Mouse (Mus musculus): Measurements from ENCODE around the gene Chst4. TPM values are rescaled to one million over a fixed set of nuclear protein-coding genes. Genes with fewer than 3 reads are reported as not detected.
"Not testable (repeated sequence)": the region's sequence is repeated elsewhere in the genome, so short reads cannot be mapped to it uniquely, and the experiment has no call there.

Gene Chst4
- total RNA-seq (2017), result not detected in 3 replicates

DNA sequence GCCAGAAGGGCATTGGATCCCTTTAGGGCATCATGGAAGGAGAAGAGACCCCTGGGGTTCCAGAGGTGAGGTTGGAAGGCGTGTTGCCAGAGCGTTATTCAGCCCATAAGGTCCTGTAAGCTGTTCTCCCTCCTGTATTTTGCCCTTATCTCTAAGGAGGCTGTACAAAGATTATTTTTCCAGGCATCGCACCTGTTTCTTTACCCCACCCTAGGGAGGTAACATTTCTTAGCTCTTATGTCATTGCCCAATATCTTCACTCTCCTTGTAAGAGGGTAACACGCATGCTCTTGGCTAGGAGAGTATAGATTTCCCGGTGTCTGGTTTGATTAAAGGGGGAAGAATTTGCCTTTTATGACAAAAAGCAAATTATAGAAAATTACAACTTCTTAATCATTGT lies at the start of gene Chst4:
TSS of gene Chst4 (minus strand) at position 82 of the 400 bp plus-strand sequence.
- no peak for ATAC-seq (replicated peaks; ENCODE audit: insufficient number of reproducible peaks, low FRiP score, low TSS enrichment, poor library complexity, severe bottlenecking)

GRCm38 (mm10) chr8:110082416-110083105 lies 43.0 kb upstream of the Chst4 start:
- ATAC-seq (replicated peaks; ENCODE audit: insufficient number of reproducible peaks, low FRiP score, low TSS enrichment, poor library complexity, severe bottlenecking), result no peak

GRCm38 (mm10) chr8:110079282-110080221 lies 40.0 kb upstream of the Chst4 start, which contains the start of gene Zfp612:
Gene Zfp612, plus strand, starts transcription at chr8:110079746.
- ATAC-seq (replicated peaks; ENCODE audit: insufficient number of reproducible peaks, low FRiP score, low TSS enrichment, poor library complexity, severe bottlenecking), result no peak

- ATAC-seq (replicated peaks; ENCODE audit: insufficient number of reproducible peaks, low FRiP score, low TSS enrichment, poor library complexity, severe bottlenecking), result no peak
Measured at GRCm38 (mm10) chr8:110074496-110074895, 35.0 kb upstream of the Chst4 start.

DNA sequence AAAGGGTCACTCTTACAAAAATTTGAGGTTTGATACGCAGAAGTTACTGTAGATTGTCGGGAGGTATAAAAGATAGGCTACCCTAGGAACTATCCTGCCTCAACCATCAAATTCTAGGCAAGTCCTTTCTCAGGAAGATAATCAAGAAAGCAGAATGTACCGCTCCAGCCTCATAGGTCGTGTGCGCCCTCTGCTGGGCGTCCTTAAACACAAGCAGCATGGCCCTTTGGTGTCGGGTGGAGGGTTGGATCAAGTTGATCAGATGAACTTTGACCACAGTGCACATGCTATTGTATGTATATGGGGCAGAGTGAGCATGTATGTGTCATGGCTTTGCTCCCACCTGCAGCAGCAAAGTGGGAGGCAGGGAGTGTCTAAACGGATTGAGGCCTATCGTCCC lies 32.1 kb upstream of the Chst4 start:
- no peak for ATAC-seq (replicated peaks; ENCODE audit: insufficient number of reproducible peaks, low FRiP score, low TSS enrichment, poor library complexity, severe bottlenecking)

GRCm38 (mm10) chr8:110069706-110070105 lies 30.2 kb upstream of the Chst4 start:
- no peak for ATAC-seq (replicated peaks; ENCODE audit: insufficient number of reproducible peaks, low FRiP score, low TSS enrichment, poor library complexity, severe bottlenecking)

- ATAC-seq (replicated peaks; ENCODE audit: insufficient number of reproducible peaks, low FRiP score, low TSS enrichment, poor library complexity, severe bottlenecking), result no peak
Measured at GRCm38 (mm10) chr8:110065676-110066075, 26.1 kb upstream of the Chst4 start.

DNA sequence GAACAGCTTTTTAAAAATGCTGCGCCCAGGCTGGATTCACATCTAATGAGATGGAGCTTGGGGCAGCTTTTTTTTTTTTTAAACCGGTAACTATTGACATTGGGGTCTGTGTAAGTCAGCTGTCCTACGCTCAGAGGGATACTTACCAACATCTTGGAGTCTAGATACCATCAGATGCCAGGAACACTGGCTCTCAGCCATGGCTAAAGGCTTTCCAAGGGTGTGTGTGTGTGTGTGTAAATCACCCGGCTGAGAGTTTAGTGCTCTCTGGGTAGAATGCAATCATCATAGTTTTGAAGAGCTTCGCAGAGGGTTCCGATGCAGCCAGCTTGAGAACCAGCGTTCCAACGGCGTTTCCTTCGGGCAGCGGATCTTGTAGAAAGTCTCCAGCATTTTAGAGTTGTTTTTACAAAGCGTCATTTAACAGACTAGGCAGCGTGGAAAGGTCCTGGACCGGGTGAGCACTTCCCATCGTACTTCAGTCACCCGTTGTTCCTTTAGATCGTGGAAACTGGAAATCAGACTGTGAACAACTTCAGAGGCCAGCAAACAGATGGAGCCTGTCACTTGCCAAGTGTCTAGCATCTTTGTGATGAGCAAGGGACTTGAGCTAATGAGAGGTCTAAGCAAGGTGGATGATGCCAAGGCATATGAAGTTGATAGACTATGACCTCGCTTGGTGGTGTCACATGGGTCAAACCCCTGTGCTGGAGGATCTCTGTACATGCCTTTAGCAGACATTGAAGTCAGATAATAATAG lies 25.2 kb upstream of the Chst4 start:
- no peak for ATAC-seq (replicated peaks; ENCODE audit: insufficient number of reproducible peaks, low FRiP score, low TSS enrichment, poor library complexity, severe bottlenecking)

DNA sequence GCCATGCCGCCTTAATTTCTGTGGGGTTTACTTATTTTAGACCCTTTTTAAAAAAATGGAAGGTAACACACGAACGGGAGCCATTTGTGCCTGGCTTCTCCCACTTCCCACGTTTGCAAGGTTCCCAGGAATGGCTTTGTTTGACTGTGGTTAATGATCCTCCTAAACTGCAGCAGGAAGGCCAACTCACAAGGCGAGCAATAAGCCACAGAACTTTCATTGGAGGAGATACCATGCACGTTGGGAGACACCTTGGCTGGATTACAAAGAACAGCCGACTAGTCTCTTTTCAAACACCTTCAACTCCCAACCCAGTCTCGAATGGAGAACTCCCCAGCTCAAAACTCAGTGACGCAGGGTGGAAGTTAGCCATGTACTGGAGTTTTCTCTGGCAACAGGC lies 24.6 kb upstream of the Chst4 start:
- no peak for ATAC-seq (replicated peaks; ENCODE audit: insufficient number of reproducible peaks, low FRiP score, low TSS enrichment, poor library complexity, severe bottlenecking)

DNA sequence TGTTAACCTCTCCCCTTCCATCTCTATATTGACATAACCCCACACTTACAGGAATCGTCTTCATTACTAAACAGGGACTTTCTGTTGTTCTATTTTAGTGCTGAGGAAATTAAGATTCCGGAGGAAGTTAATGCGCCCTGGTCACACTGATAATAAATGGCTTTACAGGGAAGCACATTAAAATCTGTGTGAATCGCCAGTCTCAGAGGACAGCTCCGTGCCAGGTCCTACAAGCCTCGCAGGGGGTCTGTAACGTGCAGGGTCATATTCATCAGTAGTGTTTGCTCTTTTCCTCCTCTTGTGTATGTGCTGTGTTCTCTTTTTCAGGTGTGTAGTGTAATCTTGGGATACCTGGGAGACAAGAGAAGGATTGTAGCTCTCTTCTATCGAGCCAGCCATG lies 18.7 kb upstream of the Chst4 start:
- ATAC-seq (replicated peaks; ENCODE audit: insufficient number of reproducible peaks, low FRiP score, low TSS enrichment, poor library complexity, severe bottlenecking), result no peak

GRCm38 (mm10) chr8:110051208-110051607 lies 11.7 kb upstream of the Chst4 start:
- ATAC-seq (replicated peaks; ENCODE audit: insufficient number of reproducible peaks, low FRiP score, low TSS enrichment, poor library complexity, severe bottlenecking), result no peak

DNA sequence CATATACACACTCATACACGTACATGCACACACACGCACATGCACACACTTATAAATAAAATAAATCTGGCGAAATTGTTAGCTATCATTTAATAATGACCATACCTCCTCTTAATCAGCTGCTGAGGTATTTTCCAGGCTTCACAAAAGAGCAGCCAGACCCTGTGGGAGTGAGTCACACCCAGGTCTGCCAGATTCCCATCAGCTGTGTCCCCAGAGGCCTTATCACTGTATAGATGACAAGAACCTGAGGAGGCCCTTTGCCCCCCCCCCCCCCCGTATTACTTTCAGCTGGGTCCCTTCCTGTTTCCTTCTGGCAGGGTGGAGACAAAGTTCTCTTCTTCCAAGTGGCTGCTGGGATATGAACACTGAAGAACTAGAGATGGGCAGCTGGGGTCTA lies 969 bp upstream of the Chst4 start:
- ATAC-seq (replicated peaks; ENCODE audit: insufficient number of reproducible peaks, low FRiP score, low TSS enrichment, poor library complexity, severe bottlenecking), result no peak

- no peak for ATAC-seq (replicated peaks; ENCODE audit: insufficient number of reproducible peaks, low FRiP score, low TSS enrichment, poor library complexity, severe bottlenecking)
Measured at GRCm38 (mm10) chr8:110039216-110039615, 324 bp downstream of the Chst4 start.

GRCm38 (mm10) chr8:110036156-110036555 lies 3.4 kb downstream of the Chst4 start:
- no peak for ATAC-seq (replicated peaks; ENCODE audit: insufficient number of reproducible peaks, low FRiP score, low TSS enrichment, poor library complexity, severe bottlenecking)

DNA sequence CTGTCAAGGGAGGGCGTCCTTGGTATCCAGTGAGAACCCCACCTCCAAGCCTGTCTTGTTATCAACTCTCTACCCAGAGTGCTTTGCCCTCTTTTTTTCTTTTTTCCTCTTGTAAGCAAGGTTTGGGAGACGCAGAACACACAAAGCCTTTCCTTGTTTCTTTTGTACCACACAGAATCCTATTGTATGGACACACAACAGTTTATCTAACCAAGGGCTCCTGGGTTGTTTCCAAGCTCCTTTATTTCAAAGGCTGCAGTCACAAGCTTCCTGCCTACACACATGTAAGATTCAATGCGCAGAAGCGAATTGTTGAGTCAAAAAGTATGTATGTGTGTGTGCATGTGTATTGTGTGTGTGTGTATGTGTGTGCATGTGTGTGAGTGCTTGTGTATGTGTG lies 5.2 kb downstream of the Chst4 start:
- no peak for ATAC-seq (replicated peaks; ENCODE audit: insufficient number of reproducible peaks, low FRiP score, low TSS enrichment, poor library complexity, severe bottlenecking)

DNA sequence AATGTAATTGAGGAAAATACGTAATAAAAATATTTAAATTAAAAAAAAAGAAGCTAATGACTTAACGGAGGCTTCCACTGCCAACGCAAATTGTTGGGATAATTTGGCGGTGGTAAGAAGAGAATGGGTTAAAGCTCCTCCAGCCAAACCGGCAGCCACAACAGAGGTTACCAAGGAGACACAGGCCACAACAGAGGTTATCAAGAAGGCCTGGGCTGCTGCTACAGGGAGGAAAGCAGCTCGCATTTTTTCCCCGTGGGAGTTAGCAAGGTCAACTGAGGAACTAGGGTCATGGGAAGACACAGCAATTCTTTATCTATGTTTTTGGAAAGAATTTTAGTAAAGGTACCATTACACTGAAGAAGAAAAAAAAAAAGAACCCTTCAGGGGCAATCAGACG lies 5.8 kb downstream of the Chst4 start:
- not testable (repeated sequence) for ATAC-seq (replicated peaks; ENCODE audit: insufficient number of reproducible peaks, low FRiP score, low TSS enrichment, poor library complexity, severe bottlenecking)

GRCm38 (mm10) chr8:110022768-110023344 lies 16.7 kb downstream of the Chst4 start:
- no peak for ATAC-seq (replicated peaks; ENCODE audit: insufficient number of reproducible peaks, low FRiP score, low TSS enrichment, poor library complexity, severe bottlenecking)

DNA sequence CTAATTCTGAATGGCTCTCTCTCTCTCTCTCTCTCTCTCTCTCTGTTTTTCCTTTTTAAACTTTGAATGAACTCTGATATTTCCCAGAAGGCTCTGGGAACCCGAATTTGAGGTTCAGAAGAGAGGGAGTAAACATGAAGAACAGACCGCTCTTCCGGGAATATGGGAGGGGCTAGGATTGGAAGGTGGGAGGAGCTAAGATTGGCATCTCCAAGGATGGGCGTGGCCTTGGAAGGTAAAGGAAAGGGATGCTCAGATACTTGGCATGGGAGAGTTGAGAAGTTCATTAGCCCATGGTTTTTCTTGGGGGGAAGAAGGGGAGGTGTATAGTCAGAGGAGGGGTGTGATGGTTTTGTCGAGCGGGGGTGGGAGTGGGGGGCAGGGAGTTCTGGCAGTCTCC lies 17.5 kb downstream of the Chst4 start:
- ATAC-seq (replicated peaks; ENCODE audit: insufficient number of reproducible peaks, low FRiP score, low TSS enrichment, poor library complexity, severe bottlenecking), result no peak

DNA sequence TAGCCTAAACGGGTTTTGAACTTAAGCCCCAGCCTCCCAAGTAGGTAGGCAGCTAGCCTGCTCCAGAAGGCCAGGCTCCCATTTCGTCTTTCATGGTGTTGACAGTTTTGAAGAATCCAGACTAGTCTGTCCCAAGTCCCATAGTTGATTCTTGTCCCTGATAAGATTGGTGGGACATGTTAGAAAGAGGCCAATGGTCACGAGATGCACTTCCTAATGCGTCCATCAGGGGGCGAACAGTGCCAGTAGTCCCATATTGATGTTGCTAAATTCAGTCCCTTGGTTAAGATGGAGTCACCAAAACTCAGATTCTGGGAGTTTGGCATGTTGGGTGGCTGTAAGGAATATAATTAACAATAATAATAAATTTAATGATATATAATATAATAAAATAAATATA lies 28.7 kb downstream of the Chst4 start:
- ATAC-seq (replicated peaks; ENCODE audit: insufficient number of reproducible peaks, low FRiP score, low TSS enrichment, poor library complexity, severe bottlenecking), result no peak
